Mouse (Mus musculus) C2C12 (cell line): ENCODE data around the gene Ppp2r5d.

ENCODE experiments used
- CTCF ChIP-seq: IDR thresholded peaks from one replicate; pipeline ENCODE4 v1.5.1; 2011; ENCODE audit not compliant: control insufficient read depth, insufficient read depth, insufficient read length
- MYOD1 ChIP-seq: IDR thresholded peaks from one replicate; pipeline ENCODE4 v1.6.1; 2011; ENCODE audit warnings: low read depth; ENCODE audit not compliant: control insufficient read depth, insufficient read length

GRCm38 (mm10) chr17:46661981-46662380 lies 42.9 kb downstream of the Ppp2r5d start:
- TF ChIP-seq CTCF (no peak), MYOD1 (no peak)
